In genomic region chr3:130708967-130709924, GRCm38 (mm10) we compare ENCODE assay signal across 8 mouse cellular contexts. TPM values are rescaled to one million over a fixed set of nuclear protein-coding genes. Genes with fewer than 3 reads are reported as not detected.
A peak's percentile ranks its signal among the peaks of the same experiment; 100 is the strongest.
DNase-seq lines count a peak whose midpoint lies in the region; ATAC-seq and TF ChIP-seq lines count a peak whose summit lies in the region.

Gene Ostc (minus strand): TSS chr3:130709444.

- no peak for TF ChIP-seq CTCF in lung, postnatal 0 days (IDR thresholded peaks at IDR 0.05)

- DNase-seq in MN1 (ENCODE audit: low spot score) = peak; percentile 95
- peak; percentile 98 for DNase-seq in cerebellum, adult 9-10 months
- DNase-seq in hindbrain, embryonic 10.5 days (ENCODE audit: low spot score) = peak; percentile 92
- DNase-seq in layer of hippocampus, adult 9-11 months = peak; percentile 97
- peak; percentile 99 for DNase-seq in lung, postnatal 0 days (ENCODE audit: low spot score)
- DNase-seq in ovary, postnatal 14 days (ENCODE audit: low spot score) = peak; percentile 90
- peak; percentile 98 for DNase-seq in thymus, postnatal 14 days

- peak within 1 kb of the TSS; percentile 70 for H3K4me2 ChIP-seq in lung, postnatal 0 days (replicated peaks; ENCODE audit: low read depth, low read length)

- peak within 1 kb of the TSS; percentile 85 for H3K9ac ChIP-seq in lung, postnatal 0 days (replicated peaks; ENCODE audit: low read depth)

- ATAC-seq in frontal cortex, adult (ENCODE audit: low TSS enrichment) = peak; percentile 98
- ATAC-seq in lung, postnatal 0 days = peak; percentile 98

- peak within 1 kb of the TSS; percentile 92 for H3K27ac ChIP-seq in hindbrain, embryonic 10.5 days
- H3K27ac ChIP-seq in lung, postnatal 0 days (ENCODE audit: low read length) = peak within 1 kb of the TSS; percentile 80

- peaks cover 12% of the 10 kb centered on the region for H3K36me3 ChIP-seq in hindbrain, embryonic 10.5 days
- no peaks in the 10 kb centered on the region for H3K36me3 ChIP-seq in lung, postnatal 0 days (ENCODE audit: insufficient read depth, low read length)

- peak; percentile 100 for TF ChIP-seq EP300 in lung, postnatal 0 days (IDR thresholded peaks at IDR 0.05)

- WGBS in hindbrain, embryonic 10.5 days = under 1% methylated on average over 45 of the region's 45 CpGs
- under 1% methylated on average over 45 of the region's 45 CpGs for WGBS in lung, postnatal 0 days

- no peaks in the 10 kb centered on the region for H3K9me3 ChIP-seq in hindbrain, embryonic 10.5 days
- H3K9me3 ChIP-seq in lung, postnatal 0 days (ENCODE audit: low read length) = no peaks in the 10 kb centered on the region

- no peaks in the 10 kb centered on the region for H3K27me3 ChIP-seq in hindbrain, embryonic 10.5 days (ENCODE audit: insufficient read depth, poor library complexity, severe bottlenecking)
- no peaks in the 10 kb centered on the region for H3K27me3 ChIP-seq in lung, postnatal 0 days (replicated peaks; ENCODE audit: insufficient read depth, low read length)

- peak within 1 kb of the TSS; percentile 67 for H3K4me3 ChIP-seq in hindbrain, embryonic 10.5 days
- peak within 1 kb of the TSS; percentile 91 for H3K4me3 ChIP-seq in lung, postnatal 0 days (ENCODE audit: low read depth, low read length)

- peaks cover 19% of the 10 kb centered on the region for H3K4me1 ChIP-seq in hindbrain, embryonic 10.5 days (replicated peaks)
- H3K4me1 ChIP-seq in lung, postnatal 0 days (ENCODE audit: insufficient read depth, low read depth, low read length) = 0 out of 2 replicates have a peak, but pooled peaks cover 9% of the 10 kb centered on the region

RNA-seq across cellular contexts. Expression of gene Ostc, which starts in this region (rescaled TPM):
- 311 and 318 TPM in 2 replicates for polyA plus RNA-seq in hindbrain, embryonic 10.5 days (2016; fragmentation: Nextera tagmentation; extraction: Ambion mirVana)
- polyA plus RNA-seq in lung, postnatal 0 days (2015; fragmentation: Nextera tagmentation; extraction: Ambion mirVana) = 236 and 244 TPM in 2 replicates

Comparison
In these comparisons a context has a peak if more than half of its experiments do, and no peak if none do; other contexts are left out.
1. Peak in every context shown above with its lines: DNase-seq, ATAC-seq, H3K4me3 ChIP-seq and H3K27ac ChIP-seq.